Mouse (Mus musculus) midbrain, embryonic 14.5 days (tissue): ENCODE measurements around the gene Dvl3. TPM values are rescaled to one million over a fixed set of nuclear protein-coding genes. Genes with fewer than 3 reads are reported as not detected.

Experiments
- ATAC-seq: fragments of 200-750 bp; cut with Nextera tagmentation; 2 replicates; pipeline ENCODE4 v1.8.0; 2017; ENCODE audit warnings: moderate number of reproducible peaks, moderate library complexity; ENCODE audit not compliant: low FRiP score, low TSS enrichment
- DNase-seq: peaks from one replicate; pipeline ENCODE4 v3.0.0-alpha.2; 2015
- H3K27ac ChIP-seq: fragments of 300-500 bp; sonication (generic); replicated peaks from 2 replicates; pipeline ENCODE4 v1.5.1; 2014; ENCODE audit warnings: mild to moderate bottlenecking, low read depth, low read length, moderate library complexity
- H3K27me3 ChIP-seq: fragments of 300-500 bp; sonication (generic); 2 replicates; pipeline ENCODE4 v1.6.1; 2014; ENCODE audit warnings: low read length, control low read depth, mixed read lengths; ENCODE audit not compliant: control insufficient read depth, insufficient read depth
- H3K36me3 ChIP-seq: fragments of 300-500 bp; sonication (generic); 2 replicates; pipeline ENCODE4 v1.6.1; 2014; ENCODE audit warnings: low read length, control low read depth; ENCODE audit not compliant: control insufficient read depth, insufficient read depth
- H3K4me1 ChIP-seq: fragments of 300-500 bp; sonication (generic); 2 replicates; pipeline ENCODE4 v1.6.1; 2014; ENCODE audit warnings: mild to moderate bottlenecking, antibody characterized with exemption, low read length, control low read depth; ENCODE audit not compliant: control insufficient read depth, insufficient read depth
- H3K4me2 ChIP-seq: fragments of 300-500 bp; sonication (generic); 2 replicates; pipeline ENCODE4 v1.6.1; 2014; ENCODE audit warnings: mild to moderate bottlenecking, low read length, moderate library complexity
- H3K4me3 ChIP-seq: fragments of 300-500 bp; sonication (generic); replicated peaks from 2 replicates; pipeline ENCODE4 v1.5.1; 2014; ENCODE audit warnings: low read depth, low read length
- H3K9ac ChIP-seq: fragments of 300-500 bp; sonication (generic); replicated peaks from 2 replicates; pipeline ENCODE4 v1.6.1; 2014; ENCODE audit warnings: mild to moderate bottlenecking, low read length, moderate library complexity
- H3K9me3 ChIP-seq: fragments of 300-500 bp; sonication (generic); 2 replicates; pipeline ENCODE4 v1.6.1; 2016; ENCODE audit warnings: low read length, control low read depth, mixed read lengths; ENCODE audit not compliant: control insufficient read depth
- WGBS: fragments of 180-500 bp; shearing (Covaris S2); extraction: QIAGEN DNeasy Blood & Tissue Kit; methylation state at CpG from one replicate; pipeline ENCODE4 v1.1.7; 2014; 5-methylcytosine and 5-hydroxymethylcytosine counted together
- polyA plus RNA-seq: library from polyadenylated mRNA; unstranded; fragments of >200 nt; fragmentation: Nextera tagmentation; extraction: Ambion mirVana; gene quantifications from 2 replicates; pipeline ENCODE4 v1.2.1, GENCODE M21; 2014

Dvl3 gene
- polyA plus RNA-seq, 1 experiment from 2014 or later: 40.2 TPM

GRCm38 (mm10) chr16:20489233-20489632 is 27.5 kb upstream of the Dvl3 start:
- DNase-seq (no peak), ATAC-seq (no peak)
- Histone ChIP-seq H3K36me3 (no peaks in the 10 kb centered on the region), H3K27ac (no peak overlapping the region), H3K9me3 (no peaks in the 10 kb centered on the region), H3K9ac (no peak overlapping the region), H3K27me3 (no peaks in the 10 kb centered on the region), H3K4me2 (no peak overlapping the region), H3K4me1 (no peaks in the 10 kb centered on the region), H3K4me3 (no peak overlapping the region)
- WGBS: 91% methylated on average over 2 of the region's 2 CpGs

GRCm38 (mm10) chr16:20490581-20490980 is 26.2 kb upstream of the Dvl3 start:
- no peaks in the 10 kb centered on the region for H3K27me3 ChIP-seq
- H3K9me3 ChIP-seq: no peaks in the 10 kb centered on the region
- no peaks in the 10 kb centered on the region for H3K36me3 ChIP-seq
- H3K4me3 ChIP-seq: no peak overlapping the region
- H3K4me1 ChIP-seq: no peaks in the 10 kb centered on the region
- ATAC-seq: no peak
- H3K27ac ChIP-seq: no peak overlapping the region
- no peak overlapping the region for H3K9ac ChIP-seq
- 35% methylated on average over 2 of the region's 2 CpGs for WGBS
- no peak overlapping the region for H3K4me2 ChIP-seq
- no peak for DNase-seq

GRCm38 (mm10) chr16:20491301-20491700 is 25.5 kb upstream of the Dvl3 start:
- Histone ChIP-seq H3K27me3 (no peaks in the 10 kb centered on the region), H3K4me1 (no peaks in the 10 kb centered on the region), H3K9me3 (no peaks in the 10 kb centered on the region), H3K4me3 (no peak overlapping the region), H3K4me2 (no peak overlapping the region), H3K27ac (no peak overlapping the region), H3K36me3 (no peaks in the 10 kb centered on the region), H3K9ac (no peak overlapping the region)
- ATAC-seq: no peak
- WGBS: 81% methylated on average over 2 of the region's 2 CpGs
- no peak for DNase-seq

GRCm38 (mm10) chr16:20493452-20493851 is 23.3 kb upstream of the Dvl3 start:
- no peaks in the 10 kb centered on the region for H3K36me3 ChIP-seq
- H3K4me2 ChIP-seq: no peak overlapping the region
- ATAC-seq (no peak), DNase-seq (no peak)
- 77% methylated on average over 2 of the region's 2 CpGs for WGBS
- H3K9me3 ChIP-seq: no peaks in the 10 kb centered on the region
- H3K9ac ChIP-seq: no peak overlapping the region
- H3K4me3 ChIP-seq: no peak overlapping the region
- no peak overlapping the region for H3K27ac ChIP-seq
- peaks cover 6% of the 10 kb centered on the region; the same call in 1 of the 2 replicates for H3K27me3 ChIP-seq
- peaks cover 5% of the 10 kb centered on the region; the same call in 1 of the 2 replicates for H3K4me1 ChIP-seq

GRCm38 (mm10) chr16:20496671-20497600 is 19.8 kb upstream of the Dvl3 start:
- Histone ChIP-seq H3K9ac (no peak overlapping the region), H3K36me3 (peaks cover 10% of the 10 kb centered on the region), H3K27me3 (peaks cover 6% of the 10 kb centered on the region; the same call in 1 of the 2 replicates), H3K4me1 (peaks cover 13% of the 10 kb centered on the region; the same call in 1 of the 2 replicates), H3K27ac (no peak overlapping the region), H3K4me3 (peak overlapping the region; percentile 19), H3K4me2 (peak overlapping the region; percentile 50), H3K9me3 (no peaks in the 10 kb centered on the region)
- ATAC-seq: peak; percentile 29; the same call in 1 of the 2 replicates
- DNase-seq: peak; percentile 89
- 24% methylated on average over 25 of the region's 25 CpGs for WGBS

- peak overlapping the region; percentile 83 for H3K27ac ChIP-seq
- peak; percentile 71 for ATAC-seq
These were observed 18.7 kb upstream of the Dvl3 start for GRCm38 (mm10) chr16:20497980-20498676.

GRCm38 (mm10) chr16:20498677-20499475 is 17.9 kb upstream of the Dvl3 start, which contains the start of gene Eif2b5:
Gene Eif2b5 (plus strand): TSS chr16:20498817.
- under 1% methylated on average over 49 of the region's 49 CpGs for WGBS
- Histone ChIP-seq H3K4me3 (peak within 1 kb of the TSS; percentile 82), H3K4me1 (peaks cover 13% of the 10 kb centered on the region; the same call in 1 of the 2 replicates), H3K27ac (peak within 1 kb of the TSS; percentile 83), H3K4me2 (peak within 1 kb of the TSS; percentile 82), H3K9me3 (no peaks in the 10 kb centered on the region), H3K27me3 (peaks cover 6% of the 10 kb centered on the region; the same call in 1 of the 2 replicates), H3K9ac (peak within 1 kb of the TSS; percentile 86), H3K36me3 (peaks cover 30% of the 10 kb centered on the region)
- DNase-seq (peak; percentile 94), ATAC-seq (peak; percentile 93)

More at GRCm38 (mm10) chr16:20497980-20498676, 18.7 kb upstream of the Dvl3 start:
- peak overlapping the region; percentile 82 for H3K4me2 ChIP-seq
- 15% methylated on average over 16 of the region's 16 CpGs for WGBS
- DNase-seq: no peak
- peak overlapping the region; percentile 86 for H3K9ac ChIP-seq
- peak overlapping the region; percentile 82 for H3K4me3 ChIP-seq
- peaks cover 22% of the 10 kb centered on the region for H3K36me3 ChIP-seq
- no peaks in the 10 kb centered on the region for H3K9me3 ChIP-seq
- peaks cover 6% of the 10 kb centered on the region; the same call in 1 of the 2 replicates for H3K27me3 ChIP-seq
- peaks cover 13% of the 10 kb centered on the region; the same call in 1 of the 2 replicates for H3K4me1 ChIP-seq

- H3K4me3 ChIP-seq: no peak overlapping the region
- no peak for DNase-seq
- H3K4me1 ChIP-seq: no peaks in the 10 kb centered on the region
- H3K27ac ChIP-seq: no peak overlapping the region
- WGBS: 90% methylated on average over 8 of the region's 8 CpGs
- no peak overlapping the region for H3K4me2 ChIP-seq
- no peak overlapping the region for H3K9ac ChIP-seq
- H3K9me3 ChIP-seq: no peaks in the 10 kb centered on the region
- H3K27me3 ChIP-seq: no peaks in the 10 kb centered on the region
- peaks cover 97% of the 10 kb centered on the region for H3K36me3 ChIP-seq
- no peak for ATAC-seq
These were observed 10.8 kb upstream of the Dvl3 start for GRCm38 (mm10) chr16:20506000-20506399.
